Mouse (Mus musculus): ENCODE data around the gene Gpc5. TPM values are rescaled to one million over a fixed set of nuclear protein-coding genes. Genes with fewer than 3 reads are reported as not detected.

Gene Gpc5
- polyA plus RNA-seq, 2 experiments: 0.05 TPM; not detected in 1

DNA sequence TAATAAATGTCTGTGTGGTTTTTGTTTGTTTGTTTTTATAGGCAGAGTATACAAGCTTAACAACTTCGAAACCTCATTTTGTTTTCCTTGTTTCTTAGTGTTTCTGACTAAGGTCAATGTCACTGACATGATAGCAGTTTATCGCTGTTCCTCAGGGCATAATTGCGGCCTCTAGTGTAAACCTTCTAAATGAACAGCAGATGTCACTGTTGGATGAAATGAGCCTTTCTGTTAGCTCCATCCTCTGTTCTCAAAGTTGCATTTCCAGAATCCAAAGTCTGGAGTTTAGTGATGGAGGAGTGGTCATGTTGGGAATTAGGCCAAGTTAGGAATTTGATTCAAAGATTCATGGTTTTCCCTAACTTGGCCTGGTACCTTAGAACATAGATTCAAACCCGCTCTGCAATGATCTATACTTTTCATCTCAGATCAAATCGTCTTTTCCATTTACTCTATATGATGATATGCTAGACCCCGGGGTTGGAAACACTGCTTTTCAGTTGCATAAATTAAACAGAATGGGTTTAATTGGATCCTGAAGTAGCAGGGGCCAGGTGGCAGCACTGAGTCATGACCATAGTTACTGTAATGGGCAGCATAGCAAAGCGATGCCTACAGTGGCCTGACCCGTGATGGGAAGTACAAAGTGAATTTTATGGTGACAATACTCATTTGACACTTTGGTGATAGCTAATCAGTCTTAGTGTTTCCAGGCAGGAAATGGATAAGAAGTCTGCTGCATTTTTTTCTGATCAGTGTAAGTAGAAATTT, 508.4 kb downstream of the Gpc5 start:
- 46% methylated on average over 8 of the region's 8 CpGs for WGBS (ENCODE audit: insufficient replicate concordance)
- no peak overlapping the region for H3K4me2 ChIP-seq (ENCODE audit: low read depth)
- ATAC-seq (ENCODE audit: insufficient read depth): no peak
- no peak for DNase-seq (ENCODE audit: low read depth in 3 of 3, low spot score in 3 of 3)
- H3K27me3 ChIP-seq (ENCODE audit: control insufficient read depth, insufficient read depth, low read length): no peaks in the 10 kb centered on the region
- H3K36me3 ChIP-seq (replicated peaks; ENCODE audit: control insufficient read depth, insufficient read depth, low read depth): no peaks in the 10 kb centered on the region
- no peaks in the 10 kb centered on the region for H3K4me1 ChIP-seq (replicated peaks; ENCODE audit: control insufficient read depth in 2 of 2, insufficient read depth in 2 of 2, low read length in 1 of 2)
- H3K9ac ChIP-seq (replicated peaks): no peak overlapping the region
- no peak for TF ChIP-seq EP300 (IDR thresholded peaks at IDR 0.05; ENCODE audit: low read depth)
- no peak for TF ChIP-seq CTCF (IDR thresholded peaks at IDR 0.05; ENCODE audit: low read depth)
- no peaks in the 10 kb centered on the region for H3K9me3 ChIP-seq (ENCODE audit: control insufficient read depth, low read length)
- no peak overlapping the region for H3K27ac ChIP-seq
- H3K4me3 ChIP-seq (ENCODE audit: insufficient read depth in 1 of 2, low read depth in 2 of 2, low read length in 2 of 2): no peak overlapping the region

- ATAC-seq (ENCODE audit: insufficient read depth): no peak
- 27% methylated on average over 4 of the region's 4 CpGs for WGBS (ENCODE audit: insufficient replicate concordance)
- H3K36me3 ChIP-seq (replicated peaks; ENCODE audit: control insufficient read depth, insufficient read depth, low read depth): no peaks in the 10 kb centered on the region
- H3K9ac ChIP-seq (replicated peaks): no peak overlapping the region
- DNase-seq (ENCODE audit: low read depth in 3 of 3, low spot score in 3 of 3): no peak
- H3K4me2 ChIP-seq (ENCODE audit: low read depth): no peak overlapping the region
- H3K4me3 ChIP-seq (ENCODE audit: insufficient read depth in 1 of 2, low read depth in 2 of 2, low read length in 2 of 2): no peak overlapping the region
- TF ChIP-seq CTCF (IDR thresholded peaks at IDR 0.05; ENCODE audit: low read depth) (no peak), EP300 (IDR thresholded peaks at IDR 0.05; ENCODE audit: low read depth) (no peak)
- no peaks in the 10 kb centered on the region for H3K4me1 ChIP-seq (replicated peaks; ENCODE audit: control insufficient read depth in 2 of 2, insufficient read depth in 2 of 2, low read length in 1 of 2)
- no peaks in the 10 kb centered on the region for H3K27me3 ChIP-seq (ENCODE audit: control insufficient read depth, insufficient read depth, low read length)
- H3K27ac ChIP-seq: no peak overlapping the region
- no peaks in the 10 kb centered on the region for H3K9me3 ChIP-seq (ENCODE audit: control insufficient read depth, low read length)
Observed at GRCm38 (mm10) chr14:115614154-115614553, 522.1 kb downstream of the Gpc5 start.

GRCm38 (mm10) chr14:115616305-115616704, 524.3 kb downstream of the Gpc5 start:
- Histone ChIP-seq H3K27ac (no peak overlapping the region), H3K4me2 (ENCODE audit: low read depth) (no peak overlapping the region), H3K4me1 (replicated peaks; ENCODE audit: control insufficient read depth in 2 of 2, insufficient read depth in 2 of 2, low read length in 1 of 2) (no peaks in the 10 kb centered on the region), H3K36me3 (replicated peaks; ENCODE audit: control insufficient read depth, insufficient read depth, low read depth) (no peaks in the 10 kb centered on the region), H3K9ac (replicated peaks) (no peak overlapping the region), H3K4me3 (ENCODE audit: insufficient read depth in 1 of 2, low read depth in 2 of 2, low read length in 2 of 2) (no peak overlapping the region), H3K27me3 (ENCODE audit: control insufficient read depth, insufficient read depth, low read length) (no peaks in the 10 kb centered on the region), H3K9me3 (ENCODE audit: control insufficient read depth, low read length) (no peaks in the 10 kb centered on the region)
- 27% methylated on average over 2 of the region's 2 CpGs for WGBS (ENCODE audit: insufficient replicate concordance)
- DNase-seq (ENCODE audit: low read depth in 3 of 3, low spot score in 3 of 3) (no peak), ATAC-seq (ENCODE audit: insufficient read depth) (no peak)
- TF ChIP-seq EP300 (IDR thresholded peaks at IDR 0.05; ENCODE audit: low read depth) (no peak), CTCF (IDR thresholded peaks at IDR 0.05; ENCODE audit: low read depth) (no peak)

DNA sequence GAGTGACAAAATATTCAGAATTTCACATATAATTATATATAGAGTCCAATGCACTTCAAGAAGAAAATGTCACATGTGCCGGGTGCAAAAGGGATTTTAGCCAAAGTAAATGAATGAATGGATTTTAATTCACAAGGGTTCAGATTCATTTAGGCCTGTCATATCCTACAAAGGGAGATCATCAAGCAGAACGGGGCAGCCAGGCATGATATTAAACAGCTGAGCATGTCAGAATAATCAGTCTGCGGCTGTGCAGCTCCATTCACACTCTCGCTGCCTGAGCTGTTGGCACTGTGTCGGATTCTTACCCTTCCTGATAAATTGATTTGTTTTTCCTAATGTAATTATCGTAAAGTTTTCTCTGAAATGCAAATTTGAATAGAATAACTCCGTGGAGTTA, 524.8 kb downstream of the Gpc5 start:
- no peaks in the 10 kb centered on the region for H3K27me3 ChIP-seq (ENCODE audit: control insufficient read depth, insufficient read depth, low read length)
- no peak overlapping the region for H3K4me3 ChIP-seq (ENCODE audit: insufficient read depth in 1 of 2, low read depth in 2 of 2, low read length in 2 of 2)
- no peaks in the 10 kb centered on the region for H3K4me1 ChIP-seq (replicated peaks; ENCODE audit: control insufficient read depth in 2 of 2, insufficient read depth in 2 of 2, low read length in 1 of 2)
- no peak for DNase-seq (ENCODE audit: low read depth in 3 of 3, low spot score in 3 of 3)
- TF ChIP-seq CTCF (IDR thresholded peaks at IDR 0.05; ENCODE audit: low read depth) (no peak), EP300 (IDR thresholded peaks at IDR 0.05; ENCODE audit: low read depth) (no peak)
- H3K36me3 ChIP-seq (replicated peaks; ENCODE audit: control insufficient read depth, insufficient read depth, low read depth): no peaks in the 10 kb centered on the region
- 55% methylated on average over 7 of the region's 7 CpGs for WGBS (ENCODE audit: insufficient replicate concordance)
- no peak for ATAC-seq (ENCODE audit: insufficient read depth)
- H3K9ac ChIP-seq (replicated peaks): no peak overlapping the region
- H3K4me2 ChIP-seq (ENCODE audit: low read depth): no peak overlapping the region
- H3K27ac ChIP-seq: no peak overlapping the region
- no peaks in the 10 kb centered on the region for H3K9me3 ChIP-seq (ENCODE audit: control insufficient read depth, low read length)

GRCm38 (mm10) chr14:115620473-115620872, 528.5 kb downstream of the Gpc5 start:
- TF ChIP-seq CTCF (IDR thresholded peaks at IDR 0.05; ENCODE audit: low read depth) (no peak), EP300 (IDR thresholded peaks at IDR 0.05; ENCODE audit: low read depth) (no peak)
- H3K9ac ChIP-seq (replicated peaks): no peak overlapping the region
- no peaks in the 10 kb centered on the region for H3K27me3 ChIP-seq (ENCODE audit: control insufficient read depth, insufficient read depth, low read length)
- no peak for ATAC-seq (ENCODE audit: insufficient read depth)
- H3K27ac ChIP-seq: no peak overlapping the region
- H3K36me3 ChIP-seq (replicated peaks; ENCODE audit: control insufficient read depth, insufficient read depth, low read depth): no peaks in the 10 kb centered on the region
- no peak for DNase-seq (ENCODE audit: low read depth in 3 of 3, low spot score in 3 of 3)
- no peak overlapping the region for H3K4me3 ChIP-seq (ENCODE audit: insufficient read depth in 1 of 2, low read depth in 2 of 2, low read length in 2 of 2)
- H3K9me3 ChIP-seq (ENCODE audit: control insufficient read depth, low read length): no peaks in the 10 kb centered on the region
- no peak overlapping the region for H3K4me2 ChIP-seq (ENCODE audit: low read depth)
- H3K4me1 ChIP-seq (replicated peaks; ENCODE audit: control insufficient read depth in 2 of 2, insufficient read depth in 2 of 2, low read length in 1 of 2): no peaks in the 10 kb centered on the region
